Mouse (Mus musculus): ENCODE data around the gene Hes5. TPM values are rescaled to one million over a fixed set of nuclear protein-coding genes. Genes with fewer than 3 reads are reported as not detected.
A peak's percentile ranks its signal among the peaks of the same experiment; 100 is the strongest.

The Hes5 gene
- polyA plus RNA-seq (2016; fragmentation: Nextera tagmentation; extraction: Ambion mirVana), result 534 and 601 TPM in 2 replicates

DNA sequence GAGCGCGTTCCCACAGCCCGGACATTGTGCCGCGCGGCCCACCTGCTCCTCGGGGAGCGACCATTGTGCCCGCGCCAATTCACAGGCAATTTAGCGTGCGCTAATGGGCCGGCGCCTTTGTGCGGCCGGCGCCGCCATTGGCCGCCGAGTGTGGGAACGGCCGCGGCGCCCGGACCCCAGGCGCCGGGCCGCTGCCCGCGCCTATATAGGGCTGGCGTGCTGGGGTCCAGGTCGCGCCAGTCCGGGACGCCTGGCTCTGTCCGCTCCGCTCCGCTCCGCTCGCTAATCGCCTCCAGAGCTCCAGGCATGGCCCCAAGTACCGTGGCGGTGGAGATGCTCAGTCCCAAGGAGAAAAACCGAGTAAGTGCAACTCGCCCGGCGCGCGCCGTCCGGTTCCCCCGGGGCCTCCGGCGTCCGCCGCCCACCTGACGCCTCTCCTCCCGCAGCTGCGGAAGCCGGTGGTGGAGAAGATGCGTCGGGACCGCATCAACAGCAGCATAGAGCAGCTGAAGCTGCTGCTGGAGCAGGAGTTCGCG lies at the start of gene Hes5:
Hes5 (plus strand) TSS at position 234 of the 536 bp plus-strand sequence.
- no peaks in the 10 kb centered on the region for H3K9me3 ChIP-seq
- H3K36me3 ChIP-seq, result peaks cover 23% of the 10 kb centered on the region
- peaks cover 98% of the 10 kb centered on the region for H3K4me1 ChIP-seq (replicated peaks)
- WGBS, result under 1% methylated on average over 65 of the region's 65 CpGs
- peak within 1 kb of the TSS; percentile 91 for H3K4me3 ChIP-seq
- DNase-seq (ENCODE audit: low spot score), result peak; percentile 92
- H3K27me3 ChIP-seq (ENCODE audit: insufficient read depth, poor library complexity, severe bottlenecking), result peaks cover 73% of the 10 kb centered on the region
- H3K27ac ChIP-seq, result peak within 1 kb of the TSS; percentile 97

DNA sequence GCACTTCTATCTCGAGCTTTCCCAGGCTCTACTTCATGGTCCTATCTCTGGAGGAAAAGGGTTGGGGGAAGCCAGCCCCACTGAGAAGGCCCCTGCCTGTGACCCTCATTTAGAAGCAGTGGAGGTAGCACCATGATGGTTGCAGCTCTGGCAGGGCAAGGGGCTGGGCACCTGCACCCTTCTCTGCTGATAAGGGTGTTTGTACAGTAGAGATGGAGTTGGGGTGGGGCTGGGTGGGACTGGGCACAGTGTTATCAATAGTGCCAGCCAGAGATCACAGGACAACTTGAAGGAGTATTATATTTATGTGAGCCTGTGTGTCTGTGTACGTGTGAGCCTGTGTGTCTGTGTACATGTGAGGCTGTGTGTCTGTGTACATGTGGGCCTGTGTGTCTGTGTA lies 49.1 kb upstream of the Hes5 start:
- peak overlapping the region; percentile 47 for H3K27ac ChIP-seq
- peaks cover 31% of the 10 kb centered on the region for H3K4me1 ChIP-seq (replicated peaks)
- no peaks in the 10 kb centered on the region for H3K9me3 ChIP-seq
- no peak for DNase-seq (ENCODE audit: low spot score)
- H3K27me3 ChIP-seq (ENCODE audit: insufficient read depth, poor library complexity, severe bottlenecking), result no peaks in the 10 kb centered on the region
- no peak overlapping the region for H3K4me3 ChIP-seq
- H3K36me3 ChIP-seq, result no peaks in the 10 kb centered on the region
- WGBS, result 75% methylated on average over 2 of the region's 2 CpGs

DNA sequence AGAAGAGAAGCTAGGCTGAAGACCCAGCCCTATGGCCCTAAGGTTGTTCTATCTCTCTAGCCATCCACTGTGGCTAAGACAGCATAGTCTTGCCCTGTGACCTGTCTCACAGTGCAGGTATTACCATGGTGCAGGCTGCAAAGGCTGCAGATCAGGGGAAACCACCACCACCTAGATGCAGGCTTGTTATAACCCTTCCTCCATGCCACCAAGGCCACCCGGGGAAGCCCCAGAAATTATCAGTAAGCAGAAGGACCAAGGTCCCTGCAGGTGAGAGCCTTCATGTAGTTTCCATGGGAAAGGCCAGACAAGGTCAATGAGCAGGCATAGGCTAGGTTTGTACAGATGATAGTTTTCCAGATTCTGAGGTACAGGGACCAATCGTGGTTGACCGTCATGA lies 46.9 kb upstream of the Hes5 start:
- Histone ChIP-seq H3K36me3 (no peaks in the 10 kb centered on the region), H3K27me3 (ENCODE audit: insufficient read depth, poor library complexity, severe bottlenecking) (no peaks in the 10 kb centered on the region), H3K9me3 (no peaks in the 10 kb centered on the region), H3K27ac (no peak overlapping the region), H3K4me1 (replicated peaks) (peaks cover 25% of the 10 kb centered on the region), H3K4me3 (no peak overlapping the region)
- DNase-seq (ENCODE audit: low spot score), result no peak
- 93% methylated on average over 3 of the region's 3 CpGs for WGBS

DNA sequence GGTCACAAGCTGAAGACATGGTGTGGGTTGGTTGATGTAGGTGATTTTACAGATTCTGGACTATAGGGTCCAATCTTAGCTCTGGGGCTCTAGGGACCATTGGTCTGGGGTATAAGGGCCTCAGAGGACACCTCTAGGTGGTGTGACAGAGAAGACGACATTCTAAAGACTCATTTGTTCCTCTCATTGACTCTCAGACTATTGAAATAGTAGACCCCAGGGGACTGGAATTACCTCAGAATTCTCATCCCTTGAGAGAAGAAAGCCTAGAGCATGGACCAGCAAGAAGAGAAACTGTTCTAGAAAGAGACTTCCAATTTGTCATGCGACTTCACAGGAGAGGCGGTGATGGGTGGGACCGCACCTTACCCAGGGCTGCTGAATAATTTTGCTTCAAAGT lies 46.5 kb upstream of the Hes5 start:
- H3K36me3 ChIP-seq, result no peaks in the 10 kb centered on the region
- no peaks in the 10 kb centered on the region for H3K9me3 ChIP-seq
- H3K27ac ChIP-seq, result no peak overlapping the region
- H3K4me1 ChIP-seq (replicated peaks), result peaks cover 25% of the 10 kb centered on the region
- H3K27me3 ChIP-seq (ENCODE audit: insufficient read depth, poor library complexity, severe bottlenecking), result no peaks in the 10 kb centered on the region
- no peak for DNase-seq (ENCODE audit: low spot score)
- 97% methylated on average over 4 of the region's 4 CpGs for WGBS
- H3K4me3 ChIP-seq, result no peak overlapping the region

DNA sequence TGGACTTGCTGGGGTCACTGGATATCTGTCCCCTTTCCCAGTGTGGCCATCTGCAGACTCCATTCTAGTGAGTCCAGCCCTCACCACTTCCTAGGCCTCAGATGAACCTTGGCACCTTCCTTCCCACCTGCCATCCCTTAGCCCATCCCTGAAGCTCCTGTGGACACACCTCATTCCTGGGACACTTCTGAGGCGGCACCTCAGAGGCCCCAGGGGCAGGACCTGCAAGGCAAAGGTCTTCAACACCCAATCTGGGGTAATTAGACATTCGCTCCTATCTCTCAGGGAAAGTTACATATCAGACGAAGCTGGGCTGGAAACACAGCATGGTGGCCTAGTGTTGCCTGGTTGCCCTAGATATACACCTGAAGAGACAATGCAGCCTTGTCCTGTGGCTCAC lies 46.0 kb upstream of the Hes5 start:
- Histone ChIP-seq H3K27ac (no peak overlapping the region), H3K4me1 (replicated peaks) (peaks cover 25% of the 10 kb centered on the region), H3K36me3 (no peaks in the 10 kb centered on the region), H3K27me3 (ENCODE audit: insufficient read depth, poor library complexity, severe bottlenecking) (no peaks in the 10 kb centered on the region), H3K9me3 (no peaks in the 10 kb centered on the region), H3K4me3 (no peak overlapping the region)
- no peak for DNase-seq (ENCODE audit: low spot score)
- WGBS, result 80% methylated on average over 3 of the region's 3 CpGs

DNA sequence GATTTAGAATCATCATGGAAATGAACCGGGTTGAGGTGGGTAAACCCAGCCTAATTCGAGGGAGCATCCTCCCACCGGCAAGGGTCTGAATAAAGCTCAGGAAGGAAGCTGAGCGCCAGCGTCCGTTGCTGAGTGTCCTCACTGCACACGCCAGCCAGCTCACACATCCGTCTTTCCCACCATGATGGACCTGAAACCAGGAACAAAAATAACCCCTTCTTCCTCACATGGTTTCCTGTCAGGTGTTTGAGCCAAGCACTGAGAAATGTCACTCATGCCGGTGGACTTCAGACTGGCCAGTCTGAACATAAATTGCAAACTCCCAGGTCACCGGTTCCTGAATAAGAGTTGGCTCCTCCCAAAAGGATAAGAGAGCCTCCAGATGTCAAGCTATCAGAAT lies 45.4 kb upstream of the Hes5 start:
- Histone ChIP-seq H3K27me3 (ENCODE audit: insufficient read depth, poor library complexity, severe bottlenecking) (no peaks in the 10 kb centered on the region), H3K27ac (no peak overlapping the region), H3K4me3 (no peak overlapping the region), H3K4me1 (replicated peaks) (peaks cover 22% of the 10 kb centered on the region), H3K36me3 (no peaks in the 10 kb centered on the region), H3K9me3 (no peaks in the 10 kb centered on the region)
- DNase-seq (ENCODE audit: low spot score), result no peak
- WGBS, result 89% methylated on average over 10 of the region's 10 CpGs

DNA sequence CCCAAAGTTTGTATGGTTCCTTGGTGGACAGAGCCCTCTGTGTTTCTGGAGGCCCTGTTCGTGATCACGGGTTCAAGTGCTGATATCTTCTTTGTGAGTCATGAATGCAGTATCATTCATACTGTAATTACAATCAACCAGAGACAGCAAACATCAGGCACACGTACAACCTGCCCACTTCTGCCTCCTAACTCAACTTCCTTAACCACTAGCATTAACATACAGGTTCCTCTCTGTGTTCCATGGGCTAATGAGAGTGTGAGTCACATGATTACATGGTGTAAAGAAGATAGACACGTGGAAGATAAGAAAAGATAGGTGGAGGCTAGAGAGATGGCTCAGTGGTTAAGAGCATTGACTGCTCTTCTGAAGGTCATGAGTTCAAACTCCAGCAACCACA lies 44.1 kb upstream of the Hes5 start:
- no peaks in the 10 kb centered on the region for H3K36me3 ChIP-seq
- DNase-seq (ENCODE audit: low spot score), result no peak
- H3K27ac ChIP-seq, result no peak overlapping the region
- 91% methylated on average over 4 of the region's 4 CpGs for WGBS
- peaks cover 8% of the 10 kb centered on the region for H3K4me1 ChIP-seq (replicated peaks)
- no peak overlapping the region for H3K4me3 ChIP-seq
- H3K9me3 ChIP-seq, result no peaks in the 10 kb centered on the region
- no peaks in the 10 kb centered on the region for H3K27me3 ChIP-seq (ENCODE audit: insufficient read depth, poor library complexity, severe bottlenecking)

DNA sequence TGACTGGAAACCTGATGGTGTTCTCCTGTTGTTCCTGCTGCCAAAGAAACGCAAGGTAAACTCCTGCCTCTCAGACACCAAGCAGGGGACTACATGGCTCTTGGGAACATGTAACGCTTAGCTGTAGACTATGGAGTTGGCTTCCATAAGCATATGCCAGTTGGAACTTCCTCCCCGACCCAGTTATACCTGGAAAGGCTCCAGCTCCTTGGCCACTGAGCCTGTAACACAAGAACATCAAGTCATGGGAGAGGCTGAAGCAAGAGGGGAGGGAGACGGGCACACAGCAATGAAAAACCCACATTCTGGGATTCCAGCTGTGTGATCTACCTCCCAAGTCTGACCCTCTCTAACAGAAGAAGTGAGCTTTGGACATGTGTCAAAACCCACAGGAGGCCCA lies 38.4 kb upstream of the Hes5 start:
- no peaks in the 10 kb centered on the region for H3K9me3 ChIP-seq
- 0 out of 2 replicates have a peak, but pooled peaks cover 2% of the 10 kb centered on the region for H3K27me3 ChIP-seq (ENCODE audit: insufficient read depth, poor library complexity, severe bottlenecking)
- 0 out of 2 replicates have a peak overlapping the region, but pooled peaks have one; percentile 14 for H3K27ac ChIP-seq
- H3K36me3 ChIP-seq, result no peaks in the 10 kb centered on the region
- H3K4me1 ChIP-seq (replicated peaks), result peaks cover 17% of the 10 kb centered on the region
- no peak for DNase-seq (ENCODE audit: low spot score)
- WGBS, result 86% methylated on average over 4 of the region's 4 CpGs
- H3K4me3 ChIP-seq, result no peak overlapping the region

DNA sequence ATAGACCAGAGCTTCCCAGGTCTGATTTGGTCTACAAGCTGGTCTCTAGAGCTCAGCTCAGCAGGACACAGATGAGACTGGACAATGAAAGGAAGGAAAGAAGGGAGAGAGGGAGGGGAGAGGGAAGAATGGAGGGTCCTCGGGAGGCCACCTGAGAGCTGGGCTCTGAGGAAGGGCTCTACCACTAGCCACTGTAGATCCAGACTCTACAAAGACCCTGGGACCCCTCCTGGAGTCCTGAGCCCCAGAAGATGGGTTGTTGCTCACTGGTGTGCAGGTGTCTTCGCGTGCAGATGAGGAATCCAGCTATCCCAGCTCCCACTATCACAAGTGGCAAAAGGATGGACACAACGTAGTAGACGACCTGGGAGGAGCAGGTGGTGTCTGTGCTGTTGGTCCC lies 37.8 kb upstream of the Hes5 start:
- Histone ChIP-seq H3K27ac (no peak overlapping the region), H3K9me3 (no peaks in the 10 kb centered on the region), H3K36me3 (no peaks in the 10 kb centered on the region), H3K4me1 (replicated peaks) (peaks cover 24% of the 10 kb centered on the region), H3K27me3 (ENCODE audit: insufficient read depth, poor library complexity, severe bottlenecking) (0 out of 2 replicates have a peak, but pooled peaks cover 2% of the 10 kb centered on the region), H3K4me3 (no peak overlapping the region)
- no peak for DNase-seq (ENCODE audit: low spot score)
- WGBS, result 83% methylated on average over 5 of the region's 5 CpGs

DNA sequence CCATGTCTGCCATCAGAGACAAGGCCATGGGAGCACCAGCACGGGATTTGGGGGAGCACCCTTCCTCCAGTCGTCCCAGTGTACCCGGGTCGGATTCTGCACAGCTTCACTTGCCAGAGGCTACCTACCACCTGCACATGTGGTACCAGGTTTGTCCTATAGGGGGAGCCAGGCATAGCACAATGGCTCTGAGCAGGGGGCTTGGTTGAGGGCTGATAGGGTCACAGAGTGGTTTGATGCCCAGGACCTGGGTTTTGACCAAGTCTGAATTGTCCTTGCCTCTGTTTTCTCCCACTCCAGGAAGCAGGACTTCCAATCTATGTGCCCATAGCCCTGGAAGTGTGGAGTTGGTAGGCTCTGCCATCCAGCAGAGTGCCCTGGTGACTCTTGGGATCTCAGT lies 35.3 kb upstream of the Hes5 start:
- WGBS, result 57% methylated on average over 4 of the region's 4 CpGs
- Histone ChIP-seq H3K27ac (no peak overlapping the region), H3K27me3 (ENCODE audit: insufficient read depth, poor library complexity, severe bottlenecking) (0 out of 2 replicates have a peak, but pooled peaks cover 2% of the 10 kb centered on the region), H3K4me3 (no peak overlapping the region), H3K4me1 (replicated peaks) (peaks cover 36% of the 10 kb centered on the region), H3K9me3 (no peaks in the 10 kb centered on the region), H3K36me3 (no peaks in the 10 kb centered on the region)
- DNase-seq (ENCODE audit: low spot score), result no peak

DNA sequence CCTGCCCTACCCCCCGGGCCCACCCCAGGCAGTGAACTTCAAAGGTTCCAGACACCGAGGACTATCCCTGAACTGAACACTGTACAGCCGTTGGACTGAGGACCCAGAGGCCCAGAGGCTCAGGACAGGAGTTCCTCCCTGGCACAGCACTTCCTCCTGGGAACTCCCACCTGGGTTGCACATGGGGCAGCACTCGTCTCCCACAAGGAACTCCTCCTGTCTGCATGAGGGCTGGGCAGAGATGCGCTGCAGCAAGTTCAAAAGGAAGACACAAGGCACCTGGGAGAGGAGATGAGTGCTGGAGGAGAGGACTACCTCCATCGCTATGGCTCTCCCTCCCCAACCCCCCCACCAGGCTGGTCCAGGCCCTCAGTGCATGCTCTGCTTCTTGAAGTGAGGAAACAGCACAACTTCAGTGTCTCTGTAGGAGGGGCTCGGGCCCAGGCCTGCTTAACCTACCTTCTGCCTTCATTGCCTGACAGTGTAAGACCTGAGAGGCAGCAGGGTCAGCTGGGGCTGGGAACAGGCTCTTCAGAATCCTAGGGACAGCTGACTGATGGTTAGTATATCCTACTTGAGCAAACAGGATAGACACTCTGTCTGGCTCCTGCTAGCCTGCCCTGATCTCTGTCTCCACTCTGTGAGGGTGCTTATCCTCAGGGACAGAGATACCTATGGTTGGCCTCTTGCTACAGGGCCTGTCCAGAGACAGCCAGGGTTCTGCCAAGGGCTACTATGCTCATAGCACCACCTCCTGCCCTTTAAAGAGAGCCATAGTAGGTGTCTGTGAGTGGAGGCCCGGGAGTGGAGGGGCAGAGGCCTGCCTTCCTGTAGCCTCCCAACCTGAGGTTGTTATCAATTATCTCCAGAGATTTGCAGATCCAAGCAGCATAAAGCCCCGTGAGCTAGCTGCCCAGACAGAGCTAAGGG lies 33.5 kb upstream of the Hes5 start:
- Histone ChIP-seq H3K4me1 (replicated peaks) (peaks cover 36% of the 10 kb centered on the region), H3K36me3 (no peaks in the 10 kb centered on the region), H3K9me3 (no peaks in the 10 kb centered on the region), H3K27me3 (ENCODE audit: insufficient read depth, poor library complexity, severe bottlenecking) (0 out of 2 replicates have a peak, but pooled peaks cover 2% of the 10 kb centered on the region), H3K4me3 (peak overlapping the region; percentile 23; the same call in 1 of the 2 replicates), H3K27ac (peak overlapping the region; percentile 80)
- no peak for DNase-seq (ENCODE audit: low spot score)
- 74% methylated on average over 9 of the region's 9 CpGs for WGBS

DNA sequence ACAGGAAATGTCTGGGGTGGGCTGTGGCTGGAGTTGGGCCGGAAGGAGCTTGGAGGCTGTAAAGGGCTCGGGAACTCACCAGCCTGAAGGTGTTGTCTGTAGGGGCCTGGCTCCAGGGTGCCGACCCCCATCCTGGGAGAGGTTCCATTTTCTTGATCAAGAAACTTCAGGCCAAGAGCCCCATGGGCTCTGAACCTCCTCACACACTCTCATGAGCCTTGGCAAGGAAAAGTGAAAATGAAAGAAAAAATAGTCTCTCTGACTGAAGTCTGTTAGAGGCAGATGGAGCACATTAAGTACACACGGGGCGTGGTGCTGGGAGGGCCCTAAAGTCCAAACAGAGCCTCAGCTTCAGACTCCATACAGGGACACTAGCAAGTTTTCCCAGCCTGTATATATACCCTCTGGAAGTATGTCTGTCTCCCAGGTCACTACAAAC lies 32.8 kb upstream of the Hes5 start:
- DNase-seq (ENCODE audit: low spot score), result no peak
- peaks cover 36% of the 10 kb centered on the region for H3K4me1 ChIP-seq (replicated peaks)
- no peaks in the 10 kb centered on the region for H3K9me3 ChIP-seq
- H3K27me3 ChIP-seq (ENCODE audit: insufficient read depth, poor library complexity, severe bottlenecking), result no peaks in the 10 kb centered on the region
- H3K36me3 ChIP-seq, result no peaks in the 10 kb centered on the region
- peak overlapping the region; percentile 23; the same call in 1 of the 2 replicates for H3K4me3 ChIP-seq
- 65% methylated on average over 5 of the region's 5 CpGs for WGBS
- peak overlapping the region; percentile 80 for H3K27ac ChIP-seq
